Mouse (Mus musculus): ENCODE measurements around the gene Lkaaear1.

DNA sequence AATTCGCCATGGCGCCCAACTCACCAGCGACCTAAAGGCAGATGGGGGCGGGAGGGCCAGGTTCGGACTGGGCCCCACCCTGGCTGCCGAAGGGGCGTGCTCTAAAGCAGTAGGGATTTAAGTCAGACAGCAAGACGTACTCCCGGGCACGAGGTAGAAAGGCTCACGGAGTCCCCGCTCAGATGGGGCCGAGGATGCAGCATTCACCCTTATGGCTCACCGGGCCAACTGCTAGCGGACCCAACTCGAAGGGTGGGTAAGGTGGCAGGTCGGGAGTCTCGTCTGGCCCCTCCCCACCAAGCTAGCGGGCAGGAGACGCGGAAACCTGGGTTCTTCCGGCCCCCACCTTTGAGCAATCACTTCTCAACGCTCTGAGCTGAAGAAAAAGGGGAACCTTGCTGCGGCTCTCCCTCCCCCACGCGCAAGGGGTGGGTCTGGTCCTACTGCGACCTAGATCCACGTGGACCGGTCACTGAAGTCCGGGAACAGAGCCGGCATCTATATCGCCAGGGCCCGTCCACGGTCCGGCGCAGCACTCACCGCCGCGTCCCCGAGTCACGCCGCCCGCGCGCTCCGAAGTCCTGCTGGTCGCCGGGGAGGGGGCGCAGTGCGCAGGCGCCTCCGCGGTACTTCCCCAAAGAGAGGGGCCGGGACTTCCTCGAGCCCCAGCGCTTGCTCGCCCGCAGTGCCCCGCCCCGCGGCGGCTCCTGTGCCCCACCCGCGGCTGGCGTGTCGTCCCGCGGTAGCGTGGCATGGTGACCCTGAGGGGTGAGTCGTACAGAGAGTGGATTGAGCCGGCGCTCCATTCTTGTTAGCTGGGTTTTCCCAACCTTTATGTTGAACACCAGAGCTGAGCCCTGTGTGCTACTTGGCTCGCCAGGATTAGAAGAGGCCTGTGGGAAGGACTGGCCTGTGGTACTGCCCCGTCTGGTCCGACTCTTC, 4.6 kb downstream of the Lkaaear1 start, which contains the start of gene Rgs19:
- TF ChIP-seq CTCF (conservative IDR thresholded peaks at IDR 0.05; ENCODE audit: insufficient read depth, insufficient read length, low read depth, low read length) (no peak), POLR2A (IDR thresholded peaks at IDR 0.05; ENCODE audit: low read depth, low read length) (no peak)

Data from kidney, adult 2 months (tissue).